Mouse (Mus musculus) small intestine, adult 2 months (tissue): ENCODE results near the gene Tubb2b.

ENCODE experiments used
- CTCF ChIP-seq: fragments of 200-500 bp; IDR thresholded peaks from 2 replicates; pipeline ENCODE4 v1.5.1; 2012; ENCODE audit warnings: low read depth, mild to moderate bottlenecking, control low read depth, inconsistent platforms, low read length, moderate library complexity, mixed read lengths; ENCODE audit not compliant: insufficient replicate concordance, insufficient read length; ENCODE audit errors: extremely low read depth
- POLR2A ChIP-seq: fragments of 200-500 bp; IDR thresholded peaks from 2 replicates; pipeline ENCODE4 v1.6.1; 2012; ENCODE audit warnings: low read depth, mild to moderate bottlenecking, control low read depth, inconsistent platforms, low read length, moderate library complexity

- TF ChIP-seq CTCF, result no peak
- no peak for TF ChIP-seq POLR2A
These were observed 34.5 kb downstream of the Tubb2b start for GRCm38 (mm10) chr13:34095542-34096435.
